Mouse (Mus musculus) kidney, embryonic 14.5 days (tissue): Measurements from ENCODE around the gene Cntnap2. TPM values are rescaled to one million over a fixed set of nuclear protein-coding genes. Genes with fewer than 3 reads are reported as not detected.

Experiments used
- ATAC-seq: fragments of 200-750 bp; cut with Nextera tagmentation; 2 replicates; pipeline ENCODE4 v1.8.0; 2017; ENCODE audit warnings: moderate number of reproducible peaks, mild to moderate bottlenecking, moderate TSS enrichment, moderate library complexity; ENCODE audit not compliant: low FRiP score, low TSS enrichment
- H3K27ac ChIP-seq: fragments of 300-500 bp; sonication (generic); 2 replicates; pipeline ENCODE4 v1.5.1; 2014; ENCODE audit warnings: low read depth, mild to moderate bottlenecking, low read length, moderate library complexity, mixed read lengths
- H3K27me3 ChIP-seq: fragments of 300-500 bp; sonication (generic); 2 replicates; pipeline ENCODE4 v1.6.1; 2014; ENCODE audit warnings: mild to moderate bottlenecking, low read length; ENCODE audit not compliant: control insufficient read depth, insufficient read depth
- H3K36me3 ChIP-seq: fragments of 300-500 bp; sonication (generic); 2 replicates; pipeline ENCODE4 v1.6.1; 2014; ENCODE audit warnings: low read length, mixed read lengths; ENCODE audit not compliant: control insufficient read depth, insufficient read depth
- H3K4me1 ChIP-seq: fragments of 300-500 bp; sonication (generic); 2 replicates; pipeline ENCODE4 v1.6.1; 2014; ENCODE audit warnings: low read length, mixed read lengths; ENCODE audit not compliant: control insufficient read depth, insufficient read depth
- H3K4me2 ChIP-seq: fragments of 300-500 bp; sonication (generic); replicated peaks from 2 replicates; pipeline ENCODE4 v1.6.1; 2014; ENCODE audit warnings: low read depth, mild to moderate bottlenecking, low read length
- H3K4me3 ChIP-seq: fragments of 300-500 bp; sonication (generic); 2 replicates; pipeline ENCODE4 v1.5.1; 2014; ENCODE audit warnings: mild to moderate bottlenecking, low read length
- H3K9ac ChIP-seq: fragments of 300-500 bp; sonication (generic); 2 replicates; pipeline ENCODE4 v1.6.1; 2014; ENCODE audit warnings: low read depth, mild to moderate bottlenecking, low read length, moderate library complexity
- H3K9me3 ChIP-seq: fragments of 300-500 bp; sonication (generic); 2 replicates; pipeline ENCODE4 v1.6.1; 2016; ENCODE audit warnings: low read length; ENCODE audit not compliant: control insufficient read depth
- WGBS: fragments of 180-500 bp; shearing (Covaris S2); extraction: QIAGEN DNeasy Blood & Tissue Kit; methylation state at CpG from one replicate; pipeline ENCODE4 v1.1.7; 2014; 5-methylcytosine and 5-hydroxymethylcytosine counted together
- polyA plus RNA-seq: library from polyadenylated mRNA; unstranded; fragments of >200 nt; fragmentation: Nextera tagmentation; extraction: Ambion mirVana; gene quantifications from 2 replicates; pipeline ENCODE4 v1.2.1, GENCODE M21; 2014

Gene Cntnap2
- polyA plus RNA-seq, 1 experiment from 2014 or later = 1.9 TPM

- Histone ChIP-seq H3K27me3 (no peaks in the 10 kb centered on the region), H3K9ac (no peak overlapping the region), H3K27ac (no peak overlapping the region), H3K4me2 (no peak overlapping the region), H3K36me3 (no peaks in the 10 kb centered on the region), H3K9me3 (no peaks in the 10 kb centered on the region), H3K4me1 (no peaks in the 10 kb centered on the region), H3K4me3 (no peak overlapping the region)
- ATAC-seq = no peak
These were observed 1355.0 kb downstream of the Cntnap2 start for GRCm38 (mm10) chr6:46414154-46414553.

- no peak for ATAC-seq
- H3K27me3 ChIP-seq = no peaks in the 10 kb centered on the region
These were observed 1355.4 kb downstream of the Cntnap2 start for GRCm38 (mm10) chr6:46414562-46414961.

GRCm38 (mm10) chr6:46419827-46420226 lies 1360.7 kb downstream of the Cntnap2 start:
- Histone ChIP-seq H3K9me3 (no peaks in the 10 kb centered on the region), H3K36me3 (no peaks in the 10 kb centered on the region), H3K27me3 (no peaks in the 10 kb centered on the region), H3K9ac (no peak overlapping the region), H3K4me3 (no peak overlapping the region), H3K27ac (no peak overlapping the region), H3K4me1 (no peaks in the 10 kb centered on the region), H3K4me2 (no peak overlapping the region)
- ATAC-seq = no peak

More at GRCm38 (mm10) chr6:46414562-46414961, 1355.4 kb downstream of the Cntnap2 start:
- H3K4me3 ChIP-seq = no peak overlapping the region
- no peak overlapping the region for H3K9ac ChIP-seq
- H3K27ac ChIP-seq = no peak overlapping the region
- no peaks in the 10 kb centered on the region for H3K4me1 ChIP-seq
- H3K4me2 ChIP-seq = no peak overlapping the region
- 89% methylated on average over 4 of the region's 4 CpGs for WGBS
- no peaks in the 10 kb centered on the region for H3K9me3 ChIP-seq
- no peaks in the 10 kb centered on the region for H3K36me3 ChIP-seq

DNA sequence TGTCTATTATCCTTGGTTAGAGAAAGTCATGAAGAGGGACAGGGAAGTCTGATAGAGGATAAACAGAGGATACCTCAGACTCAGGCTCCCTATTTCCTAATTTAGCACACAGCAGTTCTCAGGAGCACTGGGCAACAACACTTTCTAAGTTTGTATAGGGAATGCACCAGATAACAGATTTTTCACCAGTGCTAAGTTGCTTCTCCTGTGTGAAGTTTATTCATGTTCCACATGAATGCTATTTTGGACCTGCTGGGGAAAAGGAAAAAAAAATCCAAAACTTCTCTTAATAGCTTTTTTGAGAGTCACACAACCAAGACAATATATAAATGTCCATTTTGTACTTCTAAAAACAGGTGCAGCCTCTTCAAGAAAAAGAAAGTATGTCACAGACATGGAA lies 1361.2 kb downstream of the Cntnap2 start:
- Histone ChIP-seq H3K9ac (no peak overlapping the region), H3K4me2 (no peak overlapping the region), H3K4me3 (no peak overlapping the region), H3K27me3 (no peaks in the 10 kb centered on the region), H3K27ac (no peak overlapping the region), H3K4me1 (no peaks in the 10 kb centered on the region), H3K9me3 (no peaks in the 10 kb centered on the region), H3K36me3 (no peaks in the 10 kb centered on the region)
- no peak for ATAC-seq

GRCm38 (mm10) chr6:46428231-46428630 lies 1369.1 kb downstream of the Cntnap2 start:
- H3K4me3 ChIP-seq = no peak overlapping the region
- no peaks in the 10 kb centered on the region for H3K9me3 ChIP-seq
- WGBS = 74% methylated on average over 5 of the region's 5 CpGs
- no peaks in the 10 kb centered on the region for H3K4me1 ChIP-seq
- no peak overlapping the region for H3K4me2 ChIP-seq
- ATAC-seq = no peak
- H3K9ac ChIP-seq = no peak overlapping the region
- no peak overlapping the region for H3K27ac ChIP-seq
- H3K27me3 ChIP-seq = no peaks in the 10 kb centered on the region
- no peaks in the 10 kb centered on the region for H3K36me3 ChIP-seq

DNA sequence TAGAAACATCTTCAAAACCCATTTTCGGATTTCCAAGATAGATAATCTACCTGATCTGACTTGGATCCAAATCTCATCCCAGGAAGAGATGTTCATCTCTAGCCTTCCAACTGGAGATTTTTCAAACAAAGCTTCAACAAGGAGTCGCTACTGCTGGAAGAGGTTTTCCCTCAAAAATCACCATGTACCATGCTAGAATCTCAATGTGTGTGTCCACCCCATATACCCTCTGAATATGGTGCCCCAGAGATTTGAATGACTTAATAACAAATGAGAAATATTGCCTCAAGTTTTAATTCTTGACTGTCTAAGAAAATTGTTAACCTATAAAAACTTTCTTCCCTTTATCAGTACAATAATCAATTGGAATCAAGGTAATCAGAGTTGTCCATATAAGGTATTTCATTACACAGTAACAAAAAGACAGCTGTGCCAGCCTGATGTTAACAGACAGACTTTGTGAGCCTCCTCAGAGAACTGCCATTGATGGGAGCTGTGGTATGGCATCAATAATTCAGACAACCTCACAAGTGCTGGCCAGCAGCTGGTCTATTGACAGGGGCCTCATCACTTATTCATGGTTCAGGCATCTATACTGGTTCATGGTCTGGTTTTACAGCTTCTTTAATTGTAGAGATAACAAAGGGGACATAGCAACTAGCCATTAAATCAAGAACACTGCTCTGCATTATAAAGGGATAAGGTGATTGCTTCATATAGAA lies 1391.9 kb downstream of the Cntnap2 start:
- Histone ChIP-seq H3K4me3 (no peak overlapping the region), H3K36me3 (no peaks in the 10 kb centered on the region), H3K9me3 (no peaks in the 10 kb centered on the region), H3K27me3 (no peaks in the 10 kb centered on the region), H3K27ac (no peak overlapping the region), H3K4me2 (no peak overlapping the region), H3K4me1 (no peaks in the 10 kb centered on the region), H3K9ac (no peak overlapping the region)
- no peak for ATAC-seq
- WGBS = 90% methylated on average over 2 of the region's 2 CpGs

DNA sequence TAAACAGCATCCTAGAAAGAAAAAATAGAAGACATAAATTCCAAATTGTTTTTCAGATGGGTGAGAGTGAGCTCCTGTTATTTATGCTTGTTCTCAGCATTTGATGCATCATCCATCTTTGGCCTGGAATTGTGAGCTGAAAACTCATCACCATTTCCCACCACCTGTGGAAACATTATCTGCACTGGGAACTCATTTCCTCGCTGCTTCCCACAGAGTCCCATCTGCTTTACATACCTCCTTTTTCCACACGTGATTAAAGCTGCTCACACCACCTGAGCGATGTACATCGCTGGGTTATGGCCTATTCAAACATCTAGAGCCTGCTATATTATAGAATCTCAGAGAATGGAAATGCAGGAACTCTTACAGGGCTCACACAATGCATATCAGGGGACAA lies 1413.5 kb downstream of the Cntnap2 start:
- Histone ChIP-seq H3K27me3 (no peaks in the 10 kb centered on the region), H3K4me3 (no peak overlapping the region), H3K9me3 (no peaks in the 10 kb centered on the region), H3K36me3 (no peaks in the 10 kb centered on the region), H3K4me1 (no peaks in the 10 kb centered on the region), H3K9ac (no peak overlapping the region), H3K27ac (no peak overlapping the region), H3K4me2 (no peak overlapping the region)
- 72% methylated on average over 4 of the region's 4 CpGs for WGBS
- ATAC-seq = no peak

DNA sequence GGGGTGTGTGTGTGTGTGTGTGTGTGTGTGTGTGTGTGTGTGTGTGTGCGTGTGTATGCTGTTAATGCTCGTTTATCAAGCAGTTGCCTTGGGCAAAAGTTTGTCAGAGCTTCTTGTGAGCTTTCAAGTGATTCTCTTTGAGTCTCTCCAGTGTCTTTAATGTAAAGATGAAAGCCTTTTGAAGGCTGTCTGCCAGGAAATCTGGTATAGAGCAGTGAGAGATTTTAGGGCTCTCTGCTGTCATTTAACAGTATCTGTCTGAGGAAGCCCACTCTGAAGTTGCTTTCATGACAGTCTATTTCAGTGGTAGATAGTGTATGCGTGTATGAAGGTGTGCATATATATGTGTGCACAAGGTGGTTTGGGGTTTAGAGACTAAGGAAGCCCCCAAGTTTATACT lies 1425.2 kb downstream of the Cntnap2 start:
- Histone ChIP-seq H3K4me3 (no peak overlapping the region), H3K27me3 (no peaks in the 10 kb centered on the region), H3K9ac (no peak overlapping the region), H3K4me2 (no peak overlapping the region), H3K36me3 (no peaks in the 10 kb centered on the region), H3K27ac (no peak overlapping the region), H3K9me3 (no peaks in the 10 kb centered on the region), H3K4me1 (no peaks in the 10 kb centered on the region)
- no peak for ATAC-seq
- 82% methylated on average over 3 of the region's 3 CpGs for WGBS

GRCm38 (mm10) chr6:46502786-46503185 lies 1443.6 kb downstream of the Cntnap2 start:
- no peak for ATAC-seq

More at GRCm38 (mm10) chr6:46502786-46503185, 1443.6 kb downstream of the Cntnap2 start:
- H3K4me2 ChIP-seq = no peak overlapping the region
- no peak overlapping the region for H3K9ac ChIP-seq
- no peak overlapping the region for H3K27ac ChIP-seq
- no peaks in the 10 kb centered on the region for H3K4me1 ChIP-seq
- H3K36me3 ChIP-seq = no peaks in the 10 kb centered on the region
- no peak overlapping the region for H3K4me3 ChIP-seq
- 54% methylated on average over 1 of the region's 1 CpGs for WGBS
- no peaks in the 10 kb centered on the region for H3K9me3 ChIP-seq
- no peaks in the 10 kb centered on the region for H3K27me3 ChIP-seq
